Mouse (Mus musculus) liver, adult 2 months (tissue): ENCODE results near the gene Mn1. TPM values are rescaled to one million over a fixed set of nuclear protein-coding genes. Genes with fewer than 3 reads are reported as not detected.
A peak's percentile ranks its signal among the peaks of the same experiment; 100 is the strongest.

ENCODE experiments used
- DNase-seq: peaks from one replicate; pipeline ENCODE4 v3.0.0-alpha.2; 2011; ENCODE audit warnings: low read depth, low spot score; ENCODE audit errors: extremely low read depth
- H3K27ac ChIP-seq: fragments of 200-500 bp; replicated peaks from 2 replicates; pipeline ENCODE4 v1.5.1; 2012; ENCODE audit warnings: low read depth, mild to moderate bottlenecking, control low read depth, inconsistent platforms, low read length; ENCODE audit not compliant: insufficient read depth
- H3K27me3 ChIP-seq: fragments of 200-500 bp; 2 replicates; pipeline ENCODE4 v1.6.1; 2012; ENCODE audit warnings: mild to moderate bottlenecking, moderate library complexity, low read length, inconsistent platforms; ENCODE audit not compliant: control insufficient read depth, insufficient read depth
- H3K36me3 ChIP-seq: fragments of 200-500 bp; 2 replicates; pipeline ENCODE4 v1.6.1; 2012; ENCODE audit warnings: low read length, inconsistent platforms; ENCODE audit not compliant: control insufficient read depth, insufficient read depth
- H3K4me1 ChIP-seq: fragments of 200-500 bp; 2 replicates; pipeline ENCODE4 v1.6.1; 2011; ENCODE audit warnings: low read length; ENCODE audit not compliant: control insufficient read depth, insufficient read depth
- H3K4me3 ChIP-seq: fragments of 200-500 bp; 2 replicates; pipeline ENCODE4 v1.5.1; 2011; ENCODE audit warnings: low read depth, mild to moderate bottlenecking, control low read depth, low read length, moderate library complexity; ENCODE audit not compliant: insufficient read depth
- H3K79me2 ChIP-seq: fragments of 200-500 bp; 2 replicates; pipeline ENCODE4 v1.6.1; 2012; ENCODE audit warnings: inconsistent platforms, mild to moderate bottlenecking, low read length, moderate library complexity; ENCODE audit not compliant: control insufficient read depth, insufficient read depth
- H3K9ac ChIP-seq: fragments of 200-500 bp; 2 replicates; pipeline ENCODE4 v1.6.1; 2012; ENCODE audit warnings: low read depth, mild to moderate bottlenecking, control low read depth, inconsistent platforms, low read length
- CTCF ChIP-seq: fragments of 200-500 bp; IDR thresholded peaks from 2 replicates; pipeline ENCODE4 v1.5.1; 2011; ENCODE audit warnings: low read depth, low read length, control low read depth
- POLR2A ChIP-seq: fragments of 200-500 bp; IDR thresholded peaks from 2 replicates; pipeline ENCODE4 v1.6.1; 2011; ENCODE audit warnings: low read length, control low read depth; ENCODE audit not compliant: insufficient read depth; ENCODE audit errors: extremely low read depth
- WGBS: fragments of 180-500 bp; shearing (Covaris S2); methylation state at CpG from one replicate; pipeline ENCODE4 v1.1.7; 2018; 5-methylcytosine and 5-hydroxymethylcytosine counted together
- polyA plus RNA-seq: library from polyadenylated mRNA; depleted of rRNA; stranded (reverse); fragments of >200 nt; gene quantifications from 2 replicates; pipeline ENCODE4 v1.2.3, GENCODE M21; 2012
- total RNA-seq: library from RNA; depleted of rRNA; stranded (reverse); fragments of >200 nt; gene quantifications from 2 replicates; pipeline ENCODE4 v1.2.3, GENCODE M21; 2014

Mn1 gene
- total and polyA plus RNA-seq, 2 experiments = 3.4 to 7.3 TPM

DNA sequence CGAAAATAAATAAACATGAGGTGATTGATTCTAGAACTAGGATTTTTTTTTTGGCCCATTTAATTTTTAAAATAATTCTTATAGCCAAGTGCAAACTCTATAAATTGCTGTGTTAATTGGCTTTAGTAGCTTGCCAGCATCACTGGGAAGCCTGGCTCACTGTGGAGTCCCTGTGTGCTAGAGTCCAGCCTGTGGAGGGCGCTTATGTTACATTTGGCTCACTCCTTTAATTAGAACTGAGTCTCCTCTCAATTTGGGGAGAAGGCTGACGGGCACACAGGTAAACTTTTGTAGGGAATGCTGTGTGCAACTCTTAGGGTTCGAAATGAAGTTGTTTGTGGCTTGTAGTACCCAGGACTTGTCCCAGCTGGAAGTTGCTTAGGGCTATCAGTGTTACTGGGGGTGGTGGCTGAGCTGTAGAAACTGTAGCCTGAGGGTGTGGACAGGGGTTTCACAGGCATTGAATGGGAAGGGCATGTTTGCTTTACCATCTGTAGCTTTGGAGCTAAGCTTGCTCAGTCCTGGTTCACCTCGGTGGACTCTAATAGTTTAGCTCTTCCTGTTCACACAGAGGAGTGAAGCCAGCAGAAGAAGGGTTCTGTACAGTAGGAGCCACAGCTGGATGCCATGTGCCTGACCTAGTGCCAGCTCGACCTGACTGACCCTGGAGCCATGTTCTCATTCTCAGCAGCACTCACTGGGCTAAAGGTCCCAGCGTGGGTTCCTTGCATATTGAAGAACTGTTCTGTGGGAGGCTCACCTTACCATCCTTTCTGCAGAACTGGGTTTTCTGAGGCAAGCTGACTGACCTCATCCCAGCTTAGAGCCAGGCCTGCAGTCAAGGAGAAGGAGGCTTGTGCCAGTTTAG is 38.8 kb upstream of the Mn1 start:
- H3K27ac ChIP-seq = 0 out of 2 replicates have a peak overlapping the region, but pooled peaks have one; percentile 20
- WGBS = 52% methylated on average over 7 of the region's 7 CpGs
- no peak overlapping the region for H3K9ac ChIP-seq

DNA sequence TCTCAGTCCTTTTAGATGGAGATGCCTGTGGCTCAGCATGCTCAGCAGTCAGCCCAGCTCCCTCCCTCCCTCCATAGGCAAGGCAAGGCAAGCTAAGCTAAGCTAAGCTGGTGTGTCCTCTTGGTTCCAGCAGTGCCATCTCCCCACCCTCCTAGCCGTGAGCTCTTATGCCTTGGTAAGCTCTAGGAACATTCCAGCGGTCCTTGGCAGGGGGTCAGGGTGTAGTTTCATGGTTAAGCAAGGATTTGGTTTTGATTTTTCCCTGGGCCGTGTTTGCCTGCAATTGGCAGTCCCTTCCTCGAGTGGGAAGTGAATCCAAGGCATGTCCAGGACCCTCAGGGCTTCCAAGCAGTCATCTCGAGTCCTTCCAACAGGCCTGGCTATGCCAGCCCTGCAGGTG is 33.8 kb upstream of the Mn1 start:
- peaks cover 46% of the 10 kb centered on the region for H3K36me3 ChIP-seq
- no peaks in the 10 kb centered on the region for H3K27me3 ChIP-seq
- H3K9ac ChIP-seq = no peak overlapping the region
- no peak overlapping the region for H3K4me3 ChIP-seq
- no peaks in the 10 kb centered on the region for H3K79me2 ChIP-seq
- no peak overlapping the region for H3K27ac ChIP-seq
- no peak for DNase-seq
- 81% methylated on average over 5 of the region's 5 CpGs for WGBS
- peaks cover 5% of the 10 kb centered on the region for H3K4me1 ChIP-seq
- TF ChIP-seq POLR2A (no peak), CTCF (no peak)

More for the DNA sequence above, 38.8 kb upstream of the Mn1 start:
- no peak overlapping the region for H3K4me3 ChIP-seq
- no peaks in the 10 kb centered on the region for H3K79me2 ChIP-seq
- peaks cover 28% of the 10 kb centered on the region for H3K36me3 ChIP-seq
- TF ChIP-seq CTCF (peak; percentile 32), POLR2A (no peak)
- H3K27me3 ChIP-seq = no peaks in the 10 kb centered on the region
- peaks cover 9% of the 10 kb centered on the region for H3K4me1 ChIP-seq
- DNase-seq = peak; percentile 82

DNA sequence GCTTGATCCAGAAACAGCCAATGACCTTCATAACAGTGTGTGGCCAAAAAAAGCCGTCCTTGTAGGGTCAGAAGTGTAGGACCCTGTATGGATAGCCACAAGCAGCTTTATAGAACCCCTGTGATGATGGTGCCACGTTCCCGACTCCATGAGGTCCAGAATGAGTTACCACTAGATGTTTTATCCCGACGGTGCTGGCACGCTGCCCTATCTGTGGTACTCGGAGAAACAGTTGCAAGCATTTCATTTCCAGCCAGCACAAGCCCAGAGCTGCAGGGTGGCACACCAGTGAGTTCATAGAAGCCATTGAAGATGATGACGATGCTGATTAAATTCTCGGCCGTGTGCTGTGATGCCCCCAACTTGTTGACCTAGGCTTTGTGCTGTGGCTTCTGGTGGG is 26.3 kb upstream of the Mn1 start:
- H3K4me3 ChIP-seq = no peak overlapping the region
- H3K4me1 ChIP-seq = no peaks in the 10 kb centered on the region
- no peaks in the 10 kb centered on the region for H3K79me2 ChIP-seq
- no peak for DNase-seq
- peaks cover 12% of the 10 kb centered on the region for H3K36me3 ChIP-seq
- WGBS = 77% methylated on average over 10 of the region's 10 CpGs
- H3K9ac ChIP-seq = no peak overlapping the region
- TF ChIP-seq CTCF (no peak), POLR2A (no peak)
- H3K27me3 ChIP-seq = no peaks in the 10 kb centered on the region
- H3K27ac ChIP-seq = no peak overlapping the region

GRCm38 (mm10) chr5:111391485-111391884 is 25.7 kb upstream of the Mn1 start:
- no peak for TF ChIP-seq CTCF
- no peak for TF ChIP-seq POLR2A
- Histone ChIP-seq H3K79me2 (no peaks in the 10 kb centered on the region), H3K4me1 (no peaks in the 10 kb centered on the region), H3K36me3 (peaks cover 8% of the 10 kb centered on the region), H3K27me3 (no peaks in the 10 kb centered on the region), H3K9ac (no peak overlapping the region), H3K27ac (no peak overlapping the region), H3K4me3 (no peak overlapping the region)
- no peak for DNase-seq
- WGBS = 92% methylated on average over 6 of the region's 6 CpGs

DNA sequence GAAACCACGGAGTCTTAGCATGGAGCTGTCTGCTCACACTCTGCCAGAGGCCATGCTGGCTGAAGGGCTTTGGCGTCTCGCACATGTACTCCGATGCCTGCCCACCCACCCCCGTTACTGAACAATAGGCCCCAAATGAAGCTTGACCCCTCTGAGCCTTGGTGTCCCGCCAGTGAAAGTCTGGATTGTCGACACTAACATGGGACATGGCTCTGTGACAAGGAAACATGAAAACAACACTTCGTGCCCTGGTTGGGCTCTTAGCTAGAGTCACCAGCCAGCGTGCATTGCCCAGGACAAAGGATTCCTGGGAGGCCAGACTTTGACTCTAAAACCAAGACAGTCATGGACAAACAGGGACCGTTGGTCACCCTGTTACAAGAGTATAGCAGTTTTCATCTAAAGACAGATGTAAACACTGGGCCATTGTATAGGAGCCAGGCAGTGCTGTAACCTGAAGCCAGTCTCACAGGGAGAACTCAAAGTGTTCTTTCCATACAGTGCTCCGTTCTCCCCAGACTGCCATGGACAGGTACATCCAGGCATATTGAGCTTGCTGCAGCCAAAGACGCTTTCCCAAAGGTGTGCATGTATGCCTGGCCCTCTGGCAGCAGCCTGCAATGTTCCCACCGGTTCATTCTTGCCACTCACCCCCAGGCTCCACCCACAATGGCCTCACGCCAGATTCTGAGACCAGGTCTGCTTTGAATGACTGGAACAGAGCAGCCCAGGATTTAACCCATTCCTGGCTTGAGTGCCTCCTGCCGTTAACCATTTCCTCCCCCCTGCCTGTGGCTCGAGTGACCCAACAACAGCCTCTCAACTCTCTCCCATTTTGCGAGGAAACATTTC is 23.6 kb upstream of the Mn1 start:
- DNase-seq = no peak
- Histone ChIP-seq H3K27ac (no peak overlapping the region), H3K27me3 (no peaks in the 10 kb centered on the region), H3K4me1 (no peaks in the 10 kb centered on the region), H3K9ac (no peak overlapping the region), H3K36me3 (no peaks in the 10 kb centered on the region), H3K79me2 (no peaks in the 10 kb centered on the region), H3K4me3 (no peak overlapping the region)
- 36% methylated on average over 17 of the region's 17 CpGs for WGBS
- TF ChIP-seq POLR2A = no peak
